Mouse (Mus musculus) stomach, postnatal 0 days (tissue): Measurements from ENCODE around the gene Cdh12. TPM values are rescaled to one million over a fixed set of nuclear protein-coding genes. Genes with fewer than 3 reads are reported as not detected.
"Not testable (repeated sequence)": the region's sequence is repeated elsewhere in the genome, so short reads cannot be mapped to it uniquely, and the experiment has no call there.

Experiments
- ATAC-seq: fragments of 200-750 bp; cut with Nextera tagmentation; 2 replicates; pipeline ENCODE4 v1.8.0; 2017; ENCODE audit not compliant: low FRiP score, low TSS enrichment
- DNase-seq: peaks from one replicate; pipeline ENCODE4 v3.0.0-alpha.2; 2016; ENCODE audit warnings: low spot score
- H3K27ac ChIP-seq: fragments of 300-500 bp; sonication (generic); replicated peaks from 2 replicates; pipeline ENCODE4 v1.5.1; 2014; ENCODE audit warnings: mild to moderate bottlenecking, control low read depth
- H3K27me3 ChIP-seq: fragments of 300-500 bp; sonication (generic); 2 replicates; pipeline ENCODE4 v1.6.1; 2014; ENCODE audit warnings: low read length; ENCODE audit not compliant: control insufficient read depth, insufficient read depth
- H3K36me3 ChIP-seq: fragments of 300-500 bp; sonication (generic); 2 replicates; pipeline ENCODE4 v1.6.1; 2014; ENCODE audit warnings: low read length, mixed read lengths; ENCODE audit not compliant: control insufficient read depth, insufficient read depth
- H3K4me1 ChIP-seq: fragments of 300-500 bp; sonication (generic); replicated peaks from 2 replicates; pipeline ENCODE4 v1.6.1; 2014; ENCODE audit warnings: antibody characterized with exemption; ENCODE audit not compliant: control insufficient read depth, insufficient read depth
- H3K4me2 ChIP-seq: fragments of 300-500 bp; sonication (generic); replicated peaks from 2 replicates; pipeline ENCODE4 v1.6.1; 2014; ENCODE audit warnings: low read depth, mild to moderate bottlenecking, control low read depth, moderate library complexity
- H3K4me3 ChIP-seq: fragments of 300-500 bp; sonication (generic); 2 replicates; pipeline ENCODE4 v1.5.1; 2014; ENCODE audit warnings: low read depth, low read length, control low read depth
- H3K9ac ChIP-seq: fragments of 300-500 bp; sonication (generic); 2 replicates; pipeline ENCODE4 v1.6.1; 2014; ENCODE audit warnings: mild to moderate bottlenecking, low read length, control low read depth, mixed read lengths
- H3K9me3 ChIP-seq: fragments of 300-500 bp; sonication (generic); 2 replicates; pipeline ENCODE4 v1.6.1; 2016; ENCODE audit warnings: low read length; ENCODE audit not compliant: control insufficient read depth
- CTCF ChIP-seq: IDR thresholded peaks from 2 replicates; pipeline ENCODE4 v1.5.1; 2016; ENCODE audit warnings: antibody characterized with exemption, low read depth, mild to moderate bottlenecking, moderate library complexity
- EP300 ChIP-seq: optimal IDR thresholded peaks from 2 replicates; pipeline ENCODE3; 2016; ENCODE audit warnings: antibody characterized with exemption
- WGBS: fragments of 180-500 bp; shearing (Covaris S2); extraction: QIAGEN DNeasy Blood & Tissue Kit; methylation state at CpG from one replicate; pipeline ENCODE4 v1.1.7; 2014; 5-methylcytosine and 5-hydroxymethylcytosine counted together
- polyA plus RNA-seq: library from polyadenylated mRNA; unstranded; fragments of >200 nt; fragmentation: Nextera tagmentation; extraction: Ambion mirVana; gene quantifications from 2 replicates; pipeline ENCODE4 v1.2.1, GENCODE M21; 2015

The Cdh12 gene
- polyA plus RNA-seq, 1 experiment from 2014 or later: 0.16 TPM

DNA sequence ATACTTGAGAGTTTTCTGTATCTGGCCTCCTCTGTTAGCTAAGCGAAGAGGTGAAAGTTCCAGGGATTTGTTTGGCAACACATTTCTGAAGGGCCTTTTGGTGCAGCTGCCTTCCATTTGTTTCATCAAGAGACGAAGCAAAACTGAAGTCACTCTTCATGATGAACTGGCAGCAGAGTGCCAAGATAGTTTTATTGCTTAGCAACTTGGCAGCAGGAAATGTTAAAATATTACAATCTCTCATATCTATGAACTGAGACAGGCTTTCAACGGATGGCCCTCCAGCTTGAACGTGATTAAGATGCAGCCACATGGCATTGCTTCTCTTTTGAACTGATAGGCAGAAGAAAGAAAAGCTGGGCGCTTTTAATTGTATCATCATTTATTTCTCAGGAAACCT lies 730.7 kb downstream of the Cdh12 start:
- DNase-seq: no peak
- Histone ChIP-seq H3K27ac (no peak overlapping the region), H3K4me2 (no peak overlapping the region), H3K4me1 (no peaks in the 10 kb centered on the region), H3K9me3 (no peaks in the 10 kb centered on the region), H3K27me3 (no peaks in the 10 kb centered on the region), H3K36me3 (no peaks in the 10 kb centered on the region), H3K4me3 (no peak overlapping the region), H3K9ac (no peak overlapping the region)
- WGBS: 46% methylated on average over 5 of the region's 5 CpGs
- TF ChIP-seq CTCF: no peak
- no peak for TF ChIP-seq EP300
- ATAC-seq: no peak

DNA sequence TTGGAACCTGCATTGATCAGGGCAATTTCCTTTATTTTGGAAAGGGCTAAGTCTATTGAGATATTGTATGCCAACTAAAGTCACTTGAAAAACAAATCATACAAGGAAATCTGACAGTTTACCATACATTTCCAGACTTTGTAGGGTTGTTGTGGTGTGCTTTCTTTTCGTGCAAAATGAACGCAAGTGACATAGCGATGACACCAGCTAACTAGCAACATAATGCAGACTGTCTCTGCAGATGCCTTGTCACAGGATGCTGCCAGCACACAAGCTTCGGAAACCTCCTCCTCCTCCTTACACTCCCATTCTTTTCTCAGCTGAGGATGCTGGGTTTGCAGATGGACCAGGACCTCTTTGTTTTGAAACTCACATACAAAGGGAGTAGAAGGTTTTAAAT lies 731.1 kb downstream of the Cdh12 start:
- no peak for TF ChIP-seq EP300
- no peak for TF ChIP-seq CTCF
- Histone ChIP-seq H3K9me3 (no peaks in the 10 kb centered on the region), H3K36me3 (no peaks in the 10 kb centered on the region), H3K27me3 (no peaks in the 10 kb centered on the region), H3K27ac (no peak overlapping the region), H3K4me2 (no peak overlapping the region), H3K4me1 (no peaks in the 10 kb centered on the region), H3K4me3 (no peak overlapping the region), H3K9ac (no peak overlapping the region)
- ATAC-seq (no peak), DNase-seq (no peak)
- 70% methylated on average over 4 of the region's 4 CpGs for WGBS

DNA sequence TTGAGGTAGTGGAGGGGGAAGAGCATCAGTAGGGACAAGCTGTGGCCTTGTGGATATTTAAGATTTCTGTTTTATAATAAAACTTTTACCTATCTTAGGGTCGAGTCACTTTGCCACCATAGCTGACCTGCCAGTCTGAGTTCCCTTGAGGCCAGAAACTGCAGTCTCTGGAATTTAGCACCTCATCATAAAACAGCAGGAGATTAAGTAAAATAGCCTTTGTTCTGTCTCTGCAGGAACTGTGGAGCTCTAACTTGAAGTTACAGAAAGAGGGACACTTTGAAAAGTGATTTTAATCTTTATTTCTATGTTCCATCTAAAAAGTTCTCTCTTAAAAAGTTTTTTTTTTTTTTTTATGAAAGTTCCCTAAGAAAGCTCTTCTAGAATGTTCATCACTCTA lies 736.7 kb downstream of the Cdh12 start:
- no peak overlapping the region for H3K9ac ChIP-seq
- WGBS: 60% methylated on average over 1 of the region's 1 CpGs
- no peak overlapping the region for H3K4me2 ChIP-seq
- TF ChIP-seq EP300 (no peak), CTCF (no peak)
- H3K9me3 ChIP-seq: no peaks in the 10 kb centered on the region
- ATAC-seq: no peak
- no peaks in the 10 kb centered on the region for H3K36me3 ChIP-seq
- H3K4me1 ChIP-seq: no peaks in the 10 kb centered on the region
- no peak overlapping the region for H3K27ac ChIP-seq
- no peak overlapping the region for H3K4me3 ChIP-seq
- DNase-seq: no peak
- H3K27me3 ChIP-seq: no peaks in the 10 kb centered on the region

DNA sequence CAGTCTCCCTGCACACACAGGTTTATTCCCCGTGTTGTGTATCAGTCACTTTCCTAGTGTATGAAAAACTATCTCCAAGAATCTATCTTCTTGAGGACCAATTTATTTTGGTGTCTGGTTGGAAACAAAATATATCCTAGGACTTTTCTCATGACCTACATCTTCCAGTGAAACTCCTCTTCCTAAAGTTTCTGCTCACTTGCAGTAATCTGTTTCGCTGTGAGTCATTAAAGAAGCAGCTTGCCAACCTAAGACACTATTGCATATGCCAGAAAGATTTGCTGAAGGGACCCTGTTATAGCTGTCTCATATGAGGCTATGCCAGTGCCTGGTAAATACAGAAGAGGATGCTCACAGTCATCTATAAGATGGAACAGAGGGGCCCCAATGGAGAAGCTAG lies 761.0 kb downstream of the Cdh12 start:
- H3K27ac ChIP-seq, DNase-seq, H3K4me2 ChIP-seq, ATAC-seq, H3K36me3 ChIP-seq, H3K9ac ChIP-seq, H3K27me3 ChIP-seq, H3K4me3 ChIP-seq, H3K4me1 ChIP-seq, H3K9me3 ChIP-seq: not testable (repeated sequence)
- 87% methylated on average over 2 of the region's 2 CpGs for WGBS

DNA sequence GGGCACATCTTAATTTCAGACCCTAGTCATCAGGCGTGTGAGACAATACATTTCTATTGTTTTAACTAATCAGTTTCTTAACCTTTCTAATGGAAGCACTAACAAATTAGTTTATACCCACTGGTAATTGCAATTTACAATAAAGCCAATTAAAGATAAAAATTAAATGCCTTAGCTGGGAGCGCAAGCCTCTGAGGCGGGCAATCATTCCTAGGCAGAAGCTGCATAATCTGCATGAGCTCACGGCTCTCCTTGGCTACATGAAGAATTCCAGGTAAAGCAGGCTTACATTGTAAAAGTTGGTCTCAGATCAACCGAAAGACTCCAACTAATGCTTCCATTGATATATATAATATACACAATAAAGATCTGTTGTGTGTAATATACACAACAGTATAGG lies 773.9 kb downstream of the Cdh12 start:
- ATAC-seq (no peak), DNase-seq (no peak)
- no peaks in the 10 kb centered on the region for H3K4me1 ChIP-seq
- H3K4me2 ChIP-seq: no peak overlapping the region
- no peaks in the 10 kb centered on the region for H3K9me3 ChIP-seq
- 89% methylated on average over 5 of the region's 5 CpGs for WGBS
- TF ChIP-seq EP300: no peak
- no peak for TF ChIP-seq CTCF
- H3K27me3 ChIP-seq: no peaks in the 10 kb centered on the region
- no peak overlapping the region for H3K27ac ChIP-seq
- H3K4me3 ChIP-seq: no peak overlapping the region
- no peak overlapping the region for H3K9ac ChIP-seq
- H3K36me3 ChIP-seq: no peaks in the 10 kb centered on the region

DNA sequence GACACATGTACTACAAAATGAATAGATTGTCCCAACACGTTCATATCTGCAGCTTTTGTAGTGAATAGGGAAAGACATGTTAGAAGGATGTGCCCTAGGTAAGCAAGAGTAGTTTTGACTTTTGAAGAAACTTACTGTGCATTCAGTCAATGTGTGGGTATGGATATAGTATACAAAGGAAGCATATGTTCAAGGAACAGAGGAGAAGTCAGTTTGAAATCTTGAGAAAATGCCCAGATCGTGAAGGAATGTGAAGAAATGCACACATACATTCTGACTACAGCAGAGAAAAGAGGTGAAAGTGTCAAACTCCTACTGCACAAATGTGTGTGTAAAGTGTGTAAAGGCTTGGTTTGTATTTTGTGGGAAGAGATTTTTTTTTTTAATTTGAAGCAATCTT lies 812.3 kb downstream of the Cdh12 start:
- Histone ChIP-seq H3K9ac (no peak overlapping the region), H3K4me1 (no peaks in the 10 kb centered on the region), H3K27me3 (no peaks in the 10 kb centered on the region), H3K4me2 (no peak overlapping the region), H3K27ac (no peak overlapping the region), H3K4me3 (no peak overlapping the region), H3K36me3 (no peaks in the 10 kb centered on the region), H3K9me3 (no peaks in the 10 kb centered on the region)
- 82% methylated on average over 2 of the region's 2 CpGs for WGBS
- ATAC-seq (no peak), DNase-seq (no peak)
- TF ChIP-seq CTCF (no peak), EP300 (no peak)

DNA sequence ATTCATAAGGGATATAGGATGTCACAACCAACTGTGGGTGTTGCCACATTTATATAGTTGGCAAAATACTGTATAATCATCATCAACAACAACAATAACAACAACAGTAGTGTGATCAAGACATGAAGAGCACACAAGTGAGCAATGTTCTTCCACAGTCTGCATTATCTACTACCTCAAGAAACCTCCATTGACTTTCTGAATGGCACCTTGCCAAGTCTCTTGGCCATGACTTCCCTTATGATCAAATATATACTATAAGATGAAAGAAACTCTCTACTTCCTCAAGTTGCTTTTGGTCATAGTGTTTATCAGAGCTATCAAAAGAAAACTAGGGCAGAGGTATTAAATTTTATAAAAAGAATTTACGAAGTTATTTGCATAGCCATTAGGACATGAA lies 820.8 kb downstream of the Cdh12 start:
- Histone ChIP-seq H3K27me3 (no peaks in the 10 kb centered on the region), H3K4me3 (no peak overlapping the region), H3K9me3 (no peaks in the 10 kb centered on the region), H3K9ac (no peak overlapping the region), H3K4me2 (no peak overlapping the region), H3K27ac (no peak overlapping the region), H3K4me1 (no peaks in the 10 kb centered on the region), H3K36me3 (no peaks in the 10 kb centered on the region)
- 86% methylated on average over 1 of the region's 1 CpGs for WGBS
- no peak for DNase-seq
- TF ChIP-seq EP300 (no peak), CTCF (no peak)
- no peak for ATAC-seq
